Mouse (Mus musculus) splenic B cell, adult 2 months (primary cell): Measurements from ENCODE around the gene Rapgef1.
"Not testable (repeated sequence)": the region's sequence is repeated elsewhere in the genome, so short reads cannot be mapped to it uniquely, and the experiment has no call there.

Experiments used
- DNase-seq: peaks from one replicate; pipeline ENCODE4 v3.0.0-alpha.2; 2011; ENCODE audit warnings: low read depth, low spot score
- H3K27me3 ChIP-seq: 2 replicates; pipeline ENCODE4 v1.6.1; 2012; ENCODE audit warnings: mild to moderate bottlenecking, low read length, moderate library complexity, mixed read lengths; ENCODE audit not compliant: control insufficient read depth, poor library complexity, insufficient read depth, severe bottlenecking
- H3K36me3 ChIP-seq: 2 replicates; pipeline ENCODE4 v1.6.1; 2012; ENCODE audit warnings: mild to moderate bottlenecking, low read length, moderate library complexity, mixed read lengths; ENCODE audit not compliant: control insufficient read depth, poor library complexity, insufficient read depth, severe bottlenecking

Gene Rapgef1

DNA sequence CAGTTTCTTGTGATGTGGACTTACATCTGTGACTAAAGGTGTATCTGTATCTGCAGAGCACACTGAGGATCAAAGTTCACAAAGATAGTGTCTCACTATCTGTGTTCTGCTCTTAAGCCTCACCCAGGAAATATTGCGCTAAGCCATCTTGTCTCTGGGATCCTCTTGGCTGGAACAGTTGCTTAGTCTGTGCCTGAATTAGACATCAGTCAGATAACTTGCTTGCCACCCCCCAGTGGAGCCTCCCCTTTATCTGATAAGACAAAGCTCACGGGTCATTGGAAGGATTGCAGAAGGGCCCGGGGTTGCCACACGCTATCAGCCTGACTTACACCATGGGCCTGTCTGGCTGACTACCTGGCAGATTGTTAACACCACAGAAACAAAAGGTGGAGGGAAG lies 153.8 kb downstream of the Rapgef1 start:
- H3K36me3 ChIP-seq = peaks cover 10% of the 10 kb centered on the region
- DNase-seq = no peak
- no peaks in the 10 kb centered on the region; the same call in 1 of the 2 replicates for H3K27me3 ChIP-seq

DNA sequence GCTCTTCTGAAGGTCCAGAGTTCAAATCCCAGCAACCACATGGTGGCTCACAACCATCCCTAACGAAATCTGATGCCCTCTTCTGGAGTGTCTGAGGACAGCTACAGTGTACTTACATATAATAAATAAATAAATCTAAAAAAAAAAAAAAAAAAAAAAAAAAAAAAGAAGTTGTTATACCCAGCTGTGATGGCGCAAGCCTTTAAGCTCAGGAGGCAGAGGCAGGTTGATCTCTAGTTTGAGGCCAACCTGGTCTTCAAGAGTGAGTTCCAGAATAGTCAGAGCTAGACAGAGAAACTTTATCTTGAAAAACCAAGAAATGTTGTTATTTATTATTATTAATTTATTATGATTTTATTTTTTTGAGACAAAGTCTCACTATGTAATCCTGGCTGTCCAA lies 161.7 kb downstream of the Rapgef1 start:
- not testable (repeated sequence) for DNase-seq, H3K27me3 ChIP-seq
- H3K36me3 ChIP-seq = peaks cover 48% of the 10 kb centered on the region

DNA sequence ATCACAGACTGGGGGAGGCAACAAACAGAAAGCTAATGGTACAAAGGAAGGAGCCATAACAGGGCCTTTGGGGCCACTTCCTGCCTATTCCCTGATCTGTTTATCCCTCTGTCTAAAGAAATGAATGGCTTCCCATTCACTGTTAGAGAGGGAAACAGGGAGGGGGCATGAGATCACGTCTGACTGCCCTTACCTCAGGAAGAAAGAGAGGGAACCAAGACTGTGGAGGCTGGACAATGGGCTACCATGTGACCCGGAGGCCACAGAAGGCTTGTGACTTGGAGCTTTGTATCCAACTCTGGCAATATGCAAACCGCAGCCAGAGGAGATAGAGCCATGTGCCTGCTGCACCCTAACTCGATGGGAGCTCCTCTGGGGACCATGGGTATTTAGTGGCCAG lies 164.8 kb downstream of the Rapgef1 start:
- no peaks in the 10 kb centered on the region for H3K27me3 ChIP-seq
- DNase-seq = no peak
- peaks cover 35% of the 10 kb centered on the region for H3K36me3 ChIP-seq

DNA sequence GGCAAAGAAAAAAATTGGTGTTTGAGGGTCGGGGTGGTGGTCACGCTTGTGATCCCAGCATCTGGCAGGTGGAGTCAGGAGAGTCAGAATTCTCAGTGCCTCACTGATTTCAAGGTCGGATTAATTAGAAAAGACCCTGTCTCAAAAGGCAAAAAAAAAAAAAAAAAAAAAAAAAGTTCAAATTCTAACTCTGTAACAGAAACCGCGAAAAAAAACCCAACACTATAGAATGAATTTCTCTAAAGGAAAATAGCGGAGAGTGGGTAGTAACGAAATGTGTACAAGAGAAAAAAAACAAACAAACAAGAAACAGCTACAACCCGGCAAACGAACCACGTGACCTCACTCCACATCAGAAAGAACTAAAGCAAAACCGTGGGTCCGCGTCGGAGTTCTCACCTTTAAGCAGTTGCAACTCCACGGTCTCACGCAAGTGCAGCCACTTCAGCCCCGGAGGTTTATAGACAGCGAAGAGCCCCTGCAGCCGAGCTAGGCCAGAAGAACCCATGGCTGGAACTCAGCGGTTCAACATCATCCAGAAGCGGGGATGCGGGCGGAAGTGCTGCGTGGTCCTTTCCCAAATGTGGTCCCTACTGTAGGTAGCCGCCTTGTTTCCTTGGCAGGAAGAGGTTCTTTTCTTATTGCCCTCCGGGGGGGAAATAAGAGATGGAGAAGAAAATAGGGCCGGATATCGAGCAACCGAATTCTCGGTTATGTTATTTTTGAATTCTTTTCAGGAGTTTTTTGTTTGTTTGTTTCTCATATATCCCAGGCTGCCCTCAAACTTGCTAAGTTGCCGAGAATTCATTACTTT lies 167.8 kb downstream of the Rapgef1 start, which contains the start of gene Coq4:
Gene Coq4 (plus strand): TSS at position 390 of the 814 bp plus-strand sequence.
- peak; percentile 93 for DNase-seq
- H3K36me3 ChIP-seq = peaks cover 16% of the 10 kb centered on the region
- H3K27me3 ChIP-seq = no peaks in the 10 kb centered on the region

DNA sequence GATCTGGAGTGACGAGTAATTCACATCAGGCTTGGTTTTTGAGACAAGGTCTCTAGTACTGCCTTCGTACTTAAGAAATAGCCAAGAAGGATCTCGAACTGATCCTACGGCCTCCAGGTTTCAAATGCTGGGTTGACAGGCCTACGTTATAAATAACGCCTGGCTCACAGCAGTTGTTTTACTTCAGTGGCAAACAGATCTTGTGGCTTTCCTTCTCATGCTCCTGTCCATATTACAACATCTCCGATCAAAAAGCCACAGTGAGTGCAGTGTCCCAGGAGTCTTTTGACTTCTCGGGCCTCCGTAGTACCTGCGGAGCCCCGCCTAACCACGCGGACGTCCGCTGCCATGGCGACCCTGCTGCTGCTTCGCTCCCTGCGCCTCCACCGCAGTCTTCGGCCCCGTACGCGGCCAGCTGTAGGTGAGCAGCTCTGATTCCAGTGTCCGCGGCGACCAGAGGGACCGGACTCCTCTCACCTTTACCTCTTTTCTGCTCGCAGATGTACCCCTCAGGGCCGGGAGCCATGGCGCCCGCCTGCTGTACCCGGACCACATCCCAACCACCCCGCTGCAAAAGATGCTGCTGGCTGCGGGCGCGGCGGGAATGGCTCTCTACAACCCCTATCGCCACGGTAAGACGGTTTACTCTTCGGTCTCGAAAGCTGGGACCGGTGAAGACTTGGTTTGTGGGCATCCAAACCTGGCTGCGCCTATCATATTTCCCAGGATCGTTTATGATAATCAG lies 168.6 kb downstream of the Rapgef1 start, which contains the start of gene Trub2:
Gene Trub2 (minus strand): TSS at position 566 of the 745 bp plus-strand sequence.
- H3K36me3 ChIP-seq = peaks cover 14% of the 10 kb centered on the region
- no peaks in the 10 kb centered on the region for H3K27me3 ChIP-seq
- peak; percentile 84 for DNase-seq
